Mouse (Mus musculus) forebrain, postnatal 0 days (tissue): ENCODE measurements at regions not wholly inside any gene's neighbourhood (a gene's known extent, or its start where the extent isn't known, plus 50 kb on each side); places are given as distances from the start of the nearest gene placed in this dataset.
"Not testable (repeated sequence)": the region's sequence is repeated elsewhere in the genome, so short reads cannot be mapped to it uniquely, and the experiment has no call there.

Experiments
- ATAC-seq: fragments of 200-750 bp; cut with Nextera tagmentation; 2 replicates; pipeline ENCODE4 v1.8.0; 2017; ENCODE audit warnings: mild to moderate bottlenecking, moderate library complexity
- DNase-seq: peaks from one replicate; pipeline ENCODE4 v3.0.0-alpha.2; 2015
- H3K27ac ChIP-seq: fragments of 300-500 bp; sonication (generic); 2 replicates; pipeline ENCODE4 v1.5.1; 2014; ENCODE audit warnings: low read depth, mild to moderate bottlenecking, antibody characterized with exemption, low read length, moderate library complexity, mixed read lengths
- H3K27me3 ChIP-seq: fragments of 300-500 bp; sonication (generic); 2 replicates; pipeline ENCODE4 v1.6.1; 2014; ENCODE audit warnings: mild to moderate bottlenecking, low read length, mixed read lengths; ENCODE audit not compliant: insufficient read depth
- H3K36me3 ChIP-seq: fragments of 300-500 bp; sonication (generic); 2 replicates; pipeline ENCODE4 v1.6.1; 2014; ENCODE audit warnings: mild to moderate bottlenecking, moderate library complexity; ENCODE audit not compliant: insufficient read depth
- H3K4me1 ChIP-seq: fragments of 300-500 bp; sonication (generic); 2 replicates; pipeline ENCODE4 v1.6.1; 2014; ENCODE audit warnings: antibody characterized with exemption; ENCODE audit not compliant: insufficient read depth
- H3K4me2 ChIP-seq: fragments of 300-500 bp; sonication (generic); 2 replicates; pipeline ENCODE4 v1.6.1; 2014; ENCODE audit warnings: low read depth, mild to moderate bottlenecking, moderate library complexity
- H3K4me3 ChIP-seq: fragments of 300-500 bp; sonication (generic); 2 replicates; pipeline ENCODE4 v1.5.1; 2014; ENCODE audit warnings: low read depth, low read length, mixed read lengths
- H3K9ac ChIP-seq: fragments of 300-500 bp; sonication (generic); 2 replicates; pipeline ENCODE4 v1.6.1; 2014; ENCODE audit warnings: mild to moderate bottlenecking
- H3K9me3 ChIP-seq: fragments of 300-500 bp; sonication (generic); 2 replicates; pipeline ENCODE4 v1.6.1; 2016; ENCODE audit warnings: low read length
- CTCF ChIP-seq: sonication (generic); IDR thresholded peaks from 2 replicates; pipeline ENCODE4 v1.5.1; 2016; ENCODE audit warnings: antibody characterized with exemption, control low read depth, low read depth
- WGBS: fragments of 180-500 bp; shearing (Covaris S2); extraction: QIAGEN DNeasy Blood & Tissue Kit; methylation state at CpG from one replicate; pipeline ENCODE4 v1.1.7; 2014; 5-methylcytosine and 5-hydroxymethylcytosine counted together

DNA sequence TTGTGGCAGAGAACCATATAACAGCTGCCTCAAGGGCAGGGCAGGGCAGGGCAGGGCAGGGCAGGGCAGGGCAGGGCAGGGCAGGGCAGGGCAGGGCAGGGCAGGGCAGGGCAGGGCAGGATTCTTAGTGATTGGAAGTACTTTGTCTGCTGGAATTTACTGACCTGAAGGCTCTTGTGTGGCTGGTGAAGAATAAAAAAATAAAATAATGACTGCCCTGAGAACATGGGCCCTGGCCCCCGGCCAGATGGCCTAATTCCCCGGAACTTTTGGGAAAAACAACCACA is 169.3 kb downstream of the Qk start:
- not testable (repeated sequence) for ATAC-seq, DNase-seq, H3K4me1 ChIP-seq, H3K9ac ChIP-seq, H3K27me3 ChIP-seq, H3K9me3 ChIP-seq, H3K36me3 ChIP-seq, H3K27ac ChIP-seq, H3K4me3 ChIP-seq, H3K4me2 ChIP-seq
- 78% methylated on average over 2 of the region's 2 CpGs for WGBS

DNA sequence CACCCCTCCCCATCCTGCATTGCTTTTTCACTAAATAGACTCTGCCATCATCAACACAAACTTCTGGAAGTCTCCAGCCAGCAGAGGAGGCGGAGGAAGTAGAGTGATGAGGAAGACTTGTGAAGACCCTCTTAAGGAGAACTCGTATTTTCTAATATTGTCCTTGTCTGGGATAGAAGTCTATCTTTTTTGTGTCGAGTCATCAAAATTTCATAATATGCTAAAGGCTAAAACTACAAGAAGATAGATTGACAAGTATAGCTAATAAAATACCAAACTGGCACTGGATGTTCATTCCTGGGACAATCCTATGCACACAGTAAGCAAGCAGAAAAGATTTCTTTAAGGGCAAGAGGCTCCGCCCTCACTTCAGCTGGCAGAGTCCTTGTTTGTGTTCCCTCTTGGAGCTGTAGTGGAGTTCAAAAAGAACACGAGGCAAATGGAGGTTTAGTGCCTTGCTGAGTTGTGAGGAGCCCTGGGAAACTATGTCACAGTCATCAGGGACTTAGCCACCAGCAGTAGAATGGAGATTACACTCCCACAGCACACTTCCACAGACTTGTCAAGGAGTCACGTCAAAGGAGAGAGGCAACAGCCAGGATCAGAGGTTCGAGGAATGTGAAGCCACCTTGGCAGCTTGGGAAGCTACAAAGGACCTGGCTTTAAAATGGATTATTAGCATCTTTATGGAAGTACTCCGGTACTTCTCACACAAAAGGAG is 169.8 kb downstream of the Qk start:
- 72% methylated on average over 8 of the region's 8 CpGs for WGBS

GRCm38 (mm10) chr17:10147106-10147505 is 172.5 kb downstream of the Qk start:
- no peak overlapping the region for H3K4me3 ChIP-seq
- TF ChIP-seq CTCF: no peak
- 16% methylated on average over 8 of the region's 8 CpGs for WGBS
- no peaks in the 10 kb centered on the region for H3K4me1 ChIP-seq
- H3K9me3 ChIP-seq: no peaks in the 10 kb centered on the region
- H3K4me2 ChIP-seq: no peak overlapping the region
- ATAC-seq (peak; percentile 32; the same call in 1 of the 2 replicates), DNase-seq (peak; percentile 25)
- H3K36me3 ChIP-seq: no peaks in the 10 kb centered on the region
- no peaks in the 10 kb centered on the region for H3K27me3 ChIP-seq
- H3K27ac ChIP-seq: peak overlapping the region; percentile 50; the same call in 1 of the 2 replicates
- no peak overlapping the region for H3K9ac ChIP-seq

More for the DNA sequence above, 169.8 kb downstream of the Qk start:
- Histone ChIP-seq H3K27ac (no peak overlapping the region), H3K9me3 (no peaks in the 10 kb centered on the region), H3K27me3 (no peaks in the 10 kb centered on the region), H3K4me3 (no peak overlapping the region), H3K4me2 (no peak overlapping the region), H3K9ac (no peak overlapping the region), H3K4me1 (no peaks in the 10 kb centered on the region), H3K36me3 (no peaks in the 10 kb centered on the region)
- DNase-seq: no peak
- no peak for TF ChIP-seq CTCF
- ATAC-seq: no peak

DNA sequence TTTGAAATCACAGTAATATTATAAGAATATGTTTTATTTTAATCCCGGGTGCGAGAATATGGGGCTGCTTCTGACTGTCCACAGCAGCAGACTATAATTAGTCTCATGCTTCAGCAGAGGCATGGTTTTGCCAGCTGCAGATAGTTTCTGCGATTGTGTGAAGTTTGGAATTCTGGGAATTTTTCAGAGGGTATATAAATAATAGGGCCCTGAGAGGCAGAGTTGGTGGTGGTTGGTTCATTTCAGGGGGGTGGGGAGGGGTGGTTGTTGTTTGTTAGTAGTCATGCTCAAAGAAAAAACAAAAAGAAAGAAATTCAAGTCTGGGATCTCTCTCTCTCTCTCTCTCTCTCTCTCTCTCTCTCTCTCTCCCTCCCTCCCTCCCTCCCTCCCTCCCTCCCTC is 173.1 kb downstream of the Qk start:
- Histone ChIP-seq H3K9me3 (no peaks in the 10 kb centered on the region), H3K4me2 (no peak overlapping the region), H3K4me3 (no peak overlapping the region), H3K27me3 (no peaks in the 10 kb centered on the region), H3K9ac (no peak overlapping the region), H3K27ac (no peak overlapping the region), H3K36me3 (no peaks in the 10 kb centered on the region), H3K4me1 (no peaks in the 10 kb centered on the region)
- ATAC-seq: peak; percentile 54; the same call in 1 of the 2 replicates
- no peak for TF ChIP-seq CTCF
- no peak for DNase-seq
- 69% methylated on average over 3 of the region's 3 CpGs for WGBS

GRCm38 (mm10) chr17:10138847-10139246 is 180.8 kb downstream of the Qk start:
- DNase-seq (no peak), ATAC-seq (no peak)
- Histone ChIP-seq H3K9ac (no peak overlapping the region), H3K9me3 (no peaks in the 10 kb centered on the region), H3K4me2 (no peak overlapping the region), H3K27me3 (no peaks in the 10 kb centered on the region), H3K4me1 (no peaks in the 10 kb centered on the region), H3K36me3 (no peaks in the 10 kb centered on the region), H3K27ac (no peak overlapping the region), H3K4me3 (no peak overlapping the region)
- WGBS: 45% methylated on average over 3 of the region's 3 CpGs
- TF ChIP-seq CTCF: no peak

DNA sequence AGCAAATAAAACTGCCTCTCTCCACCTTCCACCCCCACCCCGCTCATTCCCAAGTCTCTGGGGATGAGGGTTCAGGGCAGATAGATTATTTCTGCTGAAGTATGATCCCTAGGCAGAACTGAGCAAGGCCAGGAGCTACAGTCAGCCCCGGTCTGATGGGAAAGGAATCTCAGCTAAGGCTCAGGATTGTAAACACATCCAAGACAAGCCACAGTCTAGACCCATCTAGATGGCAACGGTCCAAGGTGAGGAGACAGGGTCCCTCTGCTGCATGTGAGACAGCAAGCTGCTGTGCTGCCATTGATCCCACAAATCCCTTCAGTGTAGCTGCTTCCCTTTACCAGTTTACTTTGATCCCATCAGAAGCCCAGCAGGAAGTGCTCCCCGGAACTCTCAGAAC is 181.3 kb downstream of the Qk start:
- H3K9me3 ChIP-seq: no peaks in the 10 kb centered on the region

GRCm38 (mm10) chr17:10135111-10135510 is 184.5 kb downstream of the Qk start:
- 65% methylated on average over 2 of the region's 2 CpGs for WGBS
- no peak for ATAC-seq
- no peaks in the 10 kb centered on the region for H3K4me1 ChIP-seq

More for the DNA sequence above, 181.3 kb downstream of the Qk start:
- WGBS: 72% methylated on average over 4 of the region's 4 CpGs
- no peak for TF ChIP-seq CTCF
- Histone ChIP-seq H3K36me3 (no peaks in the 10 kb centered on the region), H3K4me3 (no peak overlapping the region), H3K27ac (no peak overlapping the region), H3K4me2 (no peak overlapping the region), H3K4me1 (no peaks in the 10 kb centered on the region), H3K9ac (no peak overlapping the region), H3K27me3 (no peaks in the 10 kb centered on the region)
- no peak for ATAC-seq
- no peak for DNase-seq

More at GRCm38 (mm10) chr17:10135111-10135510, 184.5 kb downstream of the Qk start:
- Histone ChIP-seq H3K9ac (no peak overlapping the region), H3K4me3 (no peak overlapping the region), H3K36me3 (no peaks in the 10 kb centered on the region), H3K4me2 (no peak overlapping the region), H3K27ac (no peak overlapping the region), H3K9me3 (no peaks in the 10 kb centered on the region), H3K27me3 (no peaks in the 10 kb centered on the region)
- TF ChIP-seq CTCF: no peak
- DNase-seq: no peak
